Mouse (Mus musculus) CH12.LX (cell line): Measurements from ENCODE around the gene March6. TPM values are rescaled to one million over a fixed set of nuclear protein-coding genes. Genes with fewer than 3 reads are reported as not detected.
A peak's percentile ranks its signal among the peaks of the same experiment; 100 is the strongest.

Experiments used
- DNase-seq: peaks from one replicate; pipeline ENCODE4 v3.0.0-alpha.2; 2013; ENCODE audit errors: extremely low read depth
- H3K27ac ChIP-seq: 2 replicates; pipeline ENCODE4 v1.5.1; 2012; ENCODE audit warnings: low read depth, mild to moderate bottlenecking, control low read depth, moderate library complexity; ENCODE audit not compliant: insufficient read depth
- H3K27me3 ChIP-seq: replicated peaks from 2 replicates; pipeline ENCODE3; 2012; ENCODE audit warnings: inconsistent platforms
- H3K36me3 ChIP-seq, 2 experiments: replicated peaks in 1 of 2; 2 replicates each; pipeline versions ENCODE3 to v1.6.1; 2012; ENCODE audit warnings: inconsistent platforms in 1 of 2, low read length in 1 of 2, mild to moderate bottlenecking in 1 of 2, mixed read lengths in 1 of 2, moderate library complexity in 1 of 2; ENCODE audit not compliant: control insufficient read depth in 1 of 2, insufficient read depth in 1 of 2
- H3K4me1 ChIP-seq, 2 experiments: 2 replicates each; pipeline ENCODE4 v1.6.1; 2012; ENCODE audit warnings: inconsistent platforms in 1 of 2, moderate library complexity in 1 of 2; ENCODE audit not compliant: insufficient read depth in 2 of 2, control insufficient read depth in 1 of 2
- H3K4me2 ChIP-seq: 2 replicates; pipeline ENCODE4 v1.6.1; 2012; ENCODE audit warnings: low read depth, mild to moderate bottlenecking, control low read depth; ENCODE audit not compliant: poor library complexity, insufficient read depth, severe bottlenecking
- H3K4me3 ChIP-seq, 3 experiments: fragments of 150-350 bp in 1 of 3; sonication (generic) in 1 of 3; replicated peaks in 1 of 3; 2 replicates each; pipeline versions ENCODE3 to v1.5.1; 2011 to 2012; ENCODE audit warnings: low read depth in 2 of 3, low read length in 2 of 3, mild to moderate bottlenecking in 2 of 3, moderate library complexity in 2 of 3, control low read depth in 1 of 3, improper control_type of control experiment in 1 of 3, inconsistent platforms in 1 of 3, mixed read lengths in 1 of 3; ENCODE audit not compliant: poor library complexity in 1 of 3
- H3K79me2 ChIP-seq: replicated peaks from 2 replicates; pipeline ENCODE4 v1.6.1; 2012; ENCODE audit warnings: mild to moderate bottlenecking, moderate library complexity; ENCODE audit not compliant: control insufficient read depth, poor library complexity, insufficient read depth, severe bottlenecking; ENCODE audit errors: extremely low read depth
- H3K9ac ChIP-seq: 2 replicates; pipeline ENCODE4 v1.6.1; 2012; ENCODE audit warnings: low read depth, mild to moderate bottlenecking, control low read depth, moderate library complexity; ENCODE audit not compliant: insufficient read depth
- H3K9me3 ChIP-seq: replicated peaks from 2 replicates; pipeline ENCODE3; 2012; ENCODE audit warnings: low read length, inconsistent platforms, mixed read lengths
- E2F4 ChIP-seq: IDR thresholded peaks from 2 replicates; pipeline ENCODE4 v1.6.1; 2011; ENCODE audit warnings: low read depth, low read length, improper control_type of control experiment; ENCODE audit not compliant: insufficient replicate concordance
- GABPA ChIP-seq: IDR thresholded peaks from 2 replicates; pipeline ENCODE4 v1.6.1; 2012; ENCODE audit warnings: low read depth, low read length, improper control_type of control experiment, inconsistent platforms; ENCODE audit not compliant: insufficient replicate concordance
- HCFC1 ChIP-seq: IDR thresholded peaks from 2 replicates; pipeline ENCODE4 v1.6.1; 2012; ENCODE audit warnings: low read depth, mild to moderate bottlenecking, inconsistent platforms, low read length, improper control_type of control experiment
- IRF4 ChIP-seq: IDR thresholded peaks from 2 replicates; pipeline ENCODE4 v1.6.1; 2014; ENCODE audit warnings: low read depth, mild to moderate bottlenecking, inconsistent platforms, low read length, improper control_type of control experiment
- JUND ChIP-seq: conservative IDR thresholded peaks from 2 replicates; pipeline ENCODE4 v1.6.1; 2011; ENCODE audit warnings: low read depth, low read length, improper control_type of control experiment
- KAT2A ChIP-seq: IDR thresholded peaks from 2 replicates; pipeline ENCODE4 v1.6.1; 2012; ENCODE audit warnings: low read length, improper control_type of control experiment, inconsistent platforms; ENCODE audit not compliant: insufficient replicate concordance
- MXI1 ChIP-seq: IDR thresholded peaks from 2 replicates; pipeline ENCODE4 v1.6.1; 2011; ENCODE audit warnings: mild to moderate bottlenecking, low read depth, low read length, improper control_type of control experiment
- NRF1 ChIP-seq: IDR thresholded peaks from 2 replicates; pipeline ENCODE4 v1.6.1; 2014; ENCODE audit warnings: low read depth, mild to moderate bottlenecking, inconsistent platforms, low read length, improper control_type of control experiment, moderate library complexity
- PAX5 ChIP-seq: IDR thresholded peaks from 2 replicates; pipeline ENCODE4 v1.6.1; 2012; ENCODE audit warnings: low read length, inconsistent platforms, mixed read lengths
- POLR2A ChIP-seq: IDR thresholded peaks from 2 replicates; pipeline ENCODE4 v1.6.1; 2011; ENCODE audit warnings: low read depth, mild to moderate bottlenecking, improper control_type of control experiment, low read length
- RAD21 ChIP-seq: IDR thresholded peaks from 2 replicates; pipeline ENCODE4 v1.6.1; 2011; ENCODE audit warnings: low read depth, mild to moderate bottlenecking, low read length, improper control_type of control experiment, moderate library complexity
- RCOR1 ChIP-seq: conservative IDR thresholded peaks from 2 replicates; pipeline ENCODE4 v1.6.1; 2012; ENCODE audit warnings: low read depth, mild to moderate bottlenecking, inconsistent platforms, low read length, improper control_type of control experiment
- SIN3A ChIP-seq: IDR thresholded peaks from 2 replicates; pipeline ENCODE4 v1.6.1; 2012; ENCODE audit warnings: low read length, improper control_type of control experiment, inconsistent platforms
- SMC3 ChIP-seq: IDR thresholded peaks from 2 replicates; pipeline ENCODE4 v1.6.1; 2011; ENCODE audit warnings: low read depth, low read length, improper control_type of control experiment
- TBP ChIP-seq: conservative IDR thresholded peaks from 2 replicates; pipeline ENCODE4 v1.6.1; 2011; ENCODE audit warnings: low read depth, low read length, improper control_type of control experiment
- USF1 ChIP-seq: IDR thresholded peaks from 2 replicates; pipeline ENCODE4 v1.6.1; 2014; ENCODE audit warnings: low read depth, mild to moderate bottlenecking, inconsistent platforms, low read length, improper control_type of control experiment
- ZC3H11A ChIP-seq: IDR thresholded peaks from 2 replicates; pipeline ENCODE4 v1.6.1; 2012; ENCODE audit warnings: low read depth, mild to moderate bottlenecking, inconsistent platforms, low read length, improper control_type of control experiment
- ZKSCAN1 ChIP-seq: IDR thresholded peaks from 2 replicates; pipeline ENCODE4 v1.6.1; 2012; ENCODE audit warnings: low read depth, inconsistent platforms, low read length, improper control_type of control experiment, borderline replicate concordance
- ZNF384 ChIP-seq: IDR thresholded peaks from 2 replicates; pipeline ENCODE4 v1.6.1; 2012; ENCODE audit warnings: low read depth, low read length, improper control_type of control experiment, inconsistent platforms
- dilution Hi-C: fragments of 300-500 bp; cut with MboI; formaldehyde crosslinking; loops from 2 replicates; pipeline ENCODE4 v1.14.3; 2020; ENCODE audit warnings: low sequenced_read_pairs; ENCODE audit not compliant: extremely low pct_unique_long_range_greater_than_20kb, extremely low pct_ligation_motif_present
- in situ Hi-C: fragments of 300-500 bp; cut with MboI; formaldehyde crosslinking; loops from 3 replicates; pipeline ENCODE4 v1.14.3; 2019; ENCODE audit warnings: low sequenced_read_pairs, low pct_ligation_motif_present, low pct_unique_long_range_greater_than_20kb, mixed read lengths
- polyA plus RNA-seq: library from polyadenylated mRNA; unstranded; fragments of >175 nt; gene quantifications from 2 replicates; pipeline ENCODE4 v1.2.1, GENCODE M21; 2012; ENCODE audit warnings: low read depth; ENCODE audit not compliant: insufficient read length
- total RNA-seq, 2 experiments: library from RNA; depleted of rRNA; stranded (reverse); fragments of 300-350 nt in 1 of 2; fragments of >200 nt in 1 of 2; gene quantifications; 2 replicates each; pipeline ENCODE4 v1.2.3; 2012 to 2014

March6 gene
- total and polyA plus RNA-seq, 3 experiments: 18.3 to 41.4 (median 29.1) TPM

DNA sequence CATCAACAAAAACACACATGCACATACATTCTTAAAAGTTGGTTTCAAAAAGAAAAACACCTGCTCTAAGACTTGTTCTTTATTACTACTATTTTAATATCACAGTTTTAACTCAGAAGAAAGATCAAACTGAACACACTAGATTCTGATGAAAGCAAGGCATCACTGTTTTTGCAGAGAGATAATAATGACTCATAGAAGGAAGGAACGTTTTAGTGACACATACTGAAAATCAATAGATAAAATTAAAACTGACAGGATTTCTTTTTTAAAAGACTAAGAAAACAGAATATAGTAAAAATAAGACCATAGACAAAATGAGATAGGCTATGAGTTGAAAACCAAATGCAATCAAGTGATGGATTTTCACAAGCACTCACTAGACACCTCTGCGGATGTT lies 25.8 kb downstream of the March6 start:
- peaks cover 5% of the 10 kb centered on the region; the same call in 1 of the 2 replicates for H3K79me2 ChIP-seq
- no peak for DNase-seq
- peaks cover 0 to 26% of the 10 kb centered on the region in 2 experiments; a peak in 2 of 4 replicates for H3K4me1 ChIP-seq
- H3K9me3 ChIP-seq: no peaks in the 10 kb centered on the region
- H3K9ac ChIP-seq: no peak overlapping the region
- in situ Hi-C loops (no loop called here), dilution Hi-C loops (no loop called here)
- no peak overlapping the region for H3K4me3 ChIP-seq
- no peak for TF ChIP-seq POLR2A
- no peak for TF ChIP-seq E2F4
- no peak for TF ChIP-seq KAT2A
- no peak for TF ChIP-seq SMC3
- no peak for TF ChIP-seq SIN3A
- no peak for TF ChIP-seq GABPA
- TF ChIP-seq RCOR1: no peak
- no peak for TF ChIP-seq HCFC1
- no peak for TF ChIP-seq RAD21
- no peak for TF ChIP-seq NRF1
- TF ChIP-seq PAX5: no peak
- TF ChIP-seq JUND: no peak
- TF ChIP-seq USF1: no peak
- TF ChIP-seq TBP: no peak
- TF ChIP-seq ZKSCAN1: no peak
- TF ChIP-seq ZNF384: no peak
- TF ChIP-seq IRF4: no peak
- TF ChIP-seq ZC3H11A: no peak
- TF ChIP-seq MXI1: no peak
- H3K36me3 ChIP-seq: peaks cover 11 to 39% of the 10 kb centered on the region in 2 experiments
- H3K27me3 ChIP-seq: no peaks in the 10 kb centered on the region
- H3K4me2 ChIP-seq: no peak overlapping the region
- no peak overlapping the region for H3K27ac ChIP-seq

DNA sequence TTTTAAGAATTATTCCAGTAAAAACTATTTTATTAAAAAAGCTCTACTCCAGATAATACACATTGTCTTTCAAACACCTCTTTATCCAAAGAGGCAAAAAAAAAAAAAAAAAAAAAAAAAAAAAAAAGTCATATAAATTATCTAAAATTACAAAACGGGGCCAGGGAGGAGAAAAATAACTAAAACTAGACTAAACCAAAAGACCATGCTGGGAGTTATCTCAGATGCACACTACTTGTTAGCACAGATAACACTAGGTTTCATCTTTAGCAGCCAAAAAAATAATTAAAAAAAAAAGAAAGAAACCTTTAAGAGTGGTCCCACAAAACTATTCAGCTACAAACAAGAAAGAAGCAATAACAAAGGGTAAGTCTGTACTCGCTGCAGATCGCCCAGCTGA lies 27.4 kb downstream of the March6 start:
- no peak for DNase-seq
- in situ Hi-C loops (no loop called here), dilution Hi-C loops (no loop called here)
- Histone ChIP-seq H3K9ac (no peak overlapping the region), H3K4me3 (no peak overlapping the region), H3K36me3 (peaks cover 15 to 50% of the 10 kb centered on the region in 2 experiments), H3K9me3 (no peaks in the 10 kb centered on the region), H3K4me2 (no peak overlapping the region), H3K27me3 (no peaks in the 10 kb centered on the region), H3K79me2 (peaks cover 5% of the 10 kb centered on the region; the same call in 1 of the 2 replicates), H3K4me1 (peaks cover 0 to 29% of the 10 kb centered on the region in 2 experiments; a peak in 2 of 4 replicates)
- TF ChIP-seq ZNF384: peak; percentile 55; the same call in 1 of the 2 replicates
- no peak for TF ChIP-seq JUND
- TF ChIP-seq, all 38 proteins: peak for 1
- no peak overlapping the region for H3K27ac ChIP-seq
